Mouse (Mus musculus) MEL (cell line): ENCODE data around the gene 0610030E20Rik.

Experiments
- CTCF ChIP-seq, 3 experiments: IDR thresholded peaks in 2 of 3; conservative IDR thresholded peaks in 1 of 3; 2 replicates each; pipeline ENCODE4 v1.5.1; 2011 to 2012; ENCODE audit warnings: low read length in 3 of 3, low read depth in 2 of 3, mild to moderate bottlenecking in 2 of 3, improper control_type of control experiment in 1 of 3, inconsistent platforms in 1 of 3, mixed read lengths in 1 of 3, moderate library complexity in 1 of 3; ENCODE audit not compliant: control insufficient read depth in 1 of 3, insufficient read depth in 1 of 3, poor library complexity in 1 of 3, severe bottlenecking in 1 of 3
- GATA1 ChIP-seq: IDR thresholded peaks from 2 replicates; pipeline ENCODE4 v1.6.1; 2011; ENCODE audit warnings: low read depth, low read length, improper control_type of control experiment
- MAFK ChIP-seq: IDR thresholded peaks from 2 replicates; pipeline ENCODE4 v1.6.1; 2011; ENCODE audit warnings: low read depth, mild to moderate bottlenecking, low read length, improper control_type of control experiment, borderline replicate concordance
- MAZ ChIP-seq: IDR thresholded peaks from 2 replicates; pipeline ENCODE4 v1.6.1; 2012; ENCODE audit warnings: low read depth, mild to moderate bottlenecking, inconsistent platforms, low read length, improper control_type of control experiment
- MYC ChIP-seq: IDR thresholded peaks from 2 replicates; pipeline ENCODE4 v1.6.1; 2011; ENCODE audit warnings: low read depth, mild to moderate bottlenecking, low read length, improper control_type of control experiment, moderate library complexity
- NRF1 ChIP-seq: IDR thresholded peaks from 2 replicates; pipeline ENCODE4 v1.6.1; 2014; ENCODE audit warnings: low read depth, mild to moderate bottlenecking, inconsistent platforms, low read length, improper control_type of control experiment, moderate library complexity; ENCODE audit not compliant: poor library complexity, insufficient read depth, severe bottlenecking
- POLR2A ChIP-seq, 2 experiments: IDR thresholded peaks; 2 replicates each; pipeline ENCODE4 v1.6.1; 2011 to 2012; ENCODE audit warnings: low read length in 2 of 2, mild to moderate bottlenecking in 2 of 2, control low read depth in 1 of 2, improper control_type of control experiment in 1 of 2, low read depth in 1 of 2, moderate library complexity in 1 of 2; ENCODE audit not compliant: control insufficient read depth in 1 of 2, insufficient read depth in 1 of 2, poor library complexity in 1 of 2
- POLR2AphosphoS2 ChIP-seq: IDR thresholded peaks from 2 replicates; pipeline ENCODE4 v1.6.1; 2011; ENCODE audit warnings: low read length, improper control_type of control experiment
- RAD21 ChIP-seq: IDR thresholded peaks from 2 replicates; pipeline ENCODE4 v1.6.1; 2011; ENCODE audit warnings: mild to moderate bottlenecking, low read depth, low read length, improper control_type of control experiment
- RCOR1 ChIP-seq: IDR thresholded peaks from 2 replicates; pipeline ENCODE4 v1.6.1; 2012; ENCODE audit warnings: low read depth, mild to moderate bottlenecking, inconsistent platforms, low read length, improper control_type of control experiment
- SMC3 ChIP-seq: IDR thresholded peaks from 2 replicates; pipeline ENCODE4 v1.6.1; 2011; ENCODE audit warnings: low read depth, low read length, improper control_type of control experiment
- TCF12 ChIP-seq: IDR thresholded peaks from 2 replicates; pipeline ENCODE4 v1.6.1; 2014; ENCODE audit warnings: low read depth, mild to moderate bottlenecking, inconsistent platforms, low read length, improper control_type of control experiment, moderate library complexity
- UBTF ChIP-seq: IDR thresholded peaks from 2 replicates; pipeline ENCODE4 v1.6.1; 2012; ENCODE audit warnings: low read depth, mild to moderate bottlenecking, inconsistent platforms, low read length, improper control_type of control experiment, moderate library complexity, borderline replicate concordance; ENCODE audit not compliant: insufficient read depth
- ZC3H11A ChIP-seq: IDR thresholded peaks from 2 replicates; pipeline ENCODE4 v1.6.1; 2012; ENCODE audit warnings: low read depth, mild to moderate bottlenecking, inconsistent platforms, low read length, improper control_type of control experiment

GRCm38 (mm10) chr6:72358086-72358764 lies 11.1 kb downstream of the 0610030E20Rik start:
- TF ChIP-seq SMC3 (no peak), GATA1 (no peak), MYC (no peak), CTCF (IDR thresholded peaks at IDR 0.05 in 2 of 3, conservative IDR thresholded peaks at IDR 0.05 in 1 of 3; ENCODE audit: control insufficient read depth in 1 of 3, insufficient read depth in 1 of 3, low read depth in 2 of 3, low read length in 3 of 3, poor library complexity in 1 of 3, severe bottlenecking in 1 of 3) (no peak), RCOR1 (no peak), ZC3H11A (no peak), MAFK (no peak), TCF12 (no peak), POLR2A (IDR thresholded peaks at IDR 0.05; ENCODE audit: control insufficient read depth in 1 of 2, insufficient read depth in 1 of 2, low read depth in 1 of 2, low read length in 2 of 2, poor library complexity in 1 of 2) (peak in 1 of 2 experiments; percentile 20; a peak in 1 of 4 replicates), POLR2AphosphoS2 (no peak), RAD21 (no peak), UBTF (no peak), NRF1 (no peak), MAZ (no peak)
